Mouse (Mus musculus) left cerebral cortex, adult 2 months (tissue): ENCODE measurements around the gene Cxcl10. TPM values are rescaled to one million over a fixed set of nuclear protein-coding genes. Genes with fewer than 3 reads are reported as not detected.

Source experiments
- DNase-seq, 2 experiments: peaks; one replicate each; pipeline ENCODE4 v3.0.0; 2021 to 2022; ENCODE audit warnings: low spot score in 2 of 2, mixed read lengths in 1 of 2; ENCODE audit errors: extremely low spot score in 1 of 2
- H3K27ac ChIP-seq: fragments of 200-600 bp; 2 replicates; pipeline ENCODE4 v1.8.1; 2022
- H3K4me3 ChIP-seq: fragments of 200-600 bp; 2 replicates; pipeline ENCODE4 v1.8.1; 2022
- CTCF ChIP-seq: fragments of 200-600 bp; IDR thresholded peaks from 2 replicates; pipeline ENCODE4 v1.8.1; 2022; ENCODE audit warnings: antibody characterized with exemption, mild to moderate bottlenecking, moderate library complexity
- intact Hi-C: fragments of 180-260 bp; cut with DNase I; formaldehyde crosslinking; loops from one replicate; pipeline ENCODE4 v1.15.1; 2025
- total RNA-seq, 2 experiments: library from RNA; stranded (reverse); gene quantifications; 2 replicates each; pipeline ENCODE4 v1.2.3; 2021

The Cxcl10 gene
- total RNA-seq, 2 experiments from 2014 or later = not detected

DNA sequence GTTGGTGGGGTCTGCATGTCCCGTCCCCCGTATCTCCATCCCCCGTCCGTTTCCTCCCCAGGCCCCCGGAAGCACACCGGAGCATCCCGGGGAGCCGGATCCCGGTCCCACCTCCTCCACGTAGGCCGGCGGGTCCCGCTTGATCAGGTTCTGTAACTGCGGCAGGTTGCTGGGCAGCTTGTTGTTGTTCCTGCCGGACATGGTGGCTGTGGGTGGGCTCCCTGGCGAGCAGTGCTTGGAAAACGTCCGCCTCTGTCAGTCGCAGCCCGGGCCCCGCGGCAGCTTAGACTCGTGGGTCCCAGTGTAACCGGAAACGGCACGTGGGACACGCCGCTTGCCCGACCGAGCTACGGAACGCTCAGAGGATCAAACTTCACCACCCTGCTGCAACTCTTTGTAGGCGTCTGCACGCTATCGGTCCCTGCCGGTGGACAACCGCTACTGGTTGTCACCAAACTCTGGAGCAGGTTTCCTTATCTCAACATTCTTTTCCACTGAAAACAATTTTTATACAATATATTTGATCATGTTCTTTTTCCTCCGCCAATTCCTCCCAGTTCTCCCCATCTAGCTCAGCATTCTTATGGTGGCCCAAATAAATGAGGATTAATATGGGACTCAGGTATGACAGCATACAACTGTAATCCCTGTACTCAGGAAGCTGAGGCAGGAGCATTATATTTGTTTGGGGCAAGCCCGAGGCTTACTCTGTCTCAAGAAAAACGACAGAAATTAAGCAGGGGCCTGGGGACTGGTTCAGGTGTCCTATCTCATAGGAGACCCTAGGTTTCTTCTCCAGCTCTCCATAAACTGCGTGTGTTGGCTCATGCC, 38.8 kb downstream of the Cxcl10 start, which contains the start of gene Sdad1:
TSS of gene Sdad1 (minus strand) at position 799 of the 831 bp plus-strand sequence.
- TF ChIP-seq CTCF = peak; percentile 72
- peak within 1 kb of the TSS; percentile 74 for H3K27ac ChIP-seq
- H3K4me3 ChIP-seq = peak within 1 kb of the TSS; percentile 84
- DNase-seq = peak; percentile 95
- intact Hi-C loops = loop anchor here (2.0 to 10.0 kb wide), 2 partner anchors 31 to 245 kb away; partner anchors contain the start of gene Naaa

- Histone ChIP-seq H3K4me3 (no peak overlapping the region), H3K27ac (no peak overlapping the region)
- no peak for TF ChIP-seq CTCF
- no peak for DNase-seq
- intact Hi-C loops = loop anchor here (10.0 kb wide), 1 partner anchor 239 kb away; no protein-coding TSS in a partner anchor
Observed at GRCm38 (mm10) chr5:92304291-92304690, 44.4 kb downstream of the Cxcl10 start.

DNA sequence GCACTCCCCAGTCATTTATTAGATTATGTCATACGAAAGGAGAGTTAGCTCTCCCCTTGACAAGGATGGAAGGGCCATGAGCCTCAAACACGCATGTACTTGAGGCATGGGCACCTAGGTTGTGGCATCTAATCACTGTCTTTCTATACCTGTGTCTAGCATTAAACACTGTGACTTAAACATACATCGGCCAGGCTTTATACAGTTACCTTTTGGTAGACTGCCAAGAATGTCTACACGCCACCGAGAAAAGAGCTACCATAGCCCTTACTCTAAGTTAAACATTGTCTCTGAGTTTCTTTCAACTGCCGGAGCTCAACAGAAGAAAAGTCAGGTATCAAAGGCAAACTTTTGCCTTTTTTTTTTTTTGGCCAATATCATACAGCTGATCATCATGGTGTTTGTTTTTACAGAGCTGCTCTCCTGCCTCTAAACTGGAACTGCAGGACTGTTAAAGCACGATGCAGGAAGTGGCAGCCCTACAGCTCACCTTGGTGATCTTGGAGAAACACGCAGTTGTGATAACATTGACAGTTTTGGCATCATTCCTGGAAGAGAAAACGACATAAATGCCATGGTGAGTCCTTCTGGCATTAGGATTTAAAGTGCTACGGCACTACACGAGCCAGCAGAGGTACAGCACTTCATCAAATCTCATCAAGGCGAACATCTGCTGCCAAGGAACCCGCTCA, 46.4 kb downstream of the Cxcl10 start:
- Histone ChIP-seq H3K4me3 (no peak overlapping the region), H3K27ac (no peak overlapping the region)
- no peak for TF ChIP-seq CTCF
- intact Hi-C loops = loop anchor here (10.0 kb wide), 1 partner anchor 237 kb away; no protein-coding TSS in a partner anchor
- no peak for DNase-seq

Other genes with a start within 250 kb of the Cxcl10 start
- 10 to 100 TPM; 79.1 to 84.0 TPM for gene Uso1, start 211.0 kb downstream of the Cxcl10 start, total RNA-seq
- not detected for gene U90926, start 133.5 kb downstream of the Cxcl10 start, total RNA-seq
- under 1 TPM; 0.54 to 0.75 TPM for gene Ppef2, start 92.6 kb downstream of the Cxcl10 start, total RNA-seq
- gene Naaa, start 70.7 kb downstream of the Cxcl10 start, total RNA-seq = 10 to 100 TPM; 38.6 to 40.1 TPM
- gene Sdad1, start 38.4 kb downstream of the Cxcl10 start, total RNA-seq = 10 to 100 TPM; 21.2 to 21.8 TPM
- gene Cxcl9, start 20.8 kb downstream of the Cxcl10 start, total RNA-seq = not detected
- 1 to 10 TPM; 3.8 to 7.5 TPM for gene Art3, start 17.1 kb downstream of the Cxcl10 start, total RNA-seq
- 10 to 100 TPM; 23.7 to 31.3 TPM for gene Nup54, start 86.3 kb upstream of the Cxcl10 start, total RNA-seq
- 10 to 100 TPM; 82.6 to 91.9 TPM for gene Scarb2, start 157.9 kb upstream of the Cxcl10 start, total RNA-seq
- not detected for gene Fam47e, start 206.2 kb upstream of the Cxcl10 start, total RNA-seq